Mouse (Mus musculus) liver, embryonic 14.5 days (tissue): Measurements from ENCODE around the gene Pbrm1. TPM values are rescaled to one million over a fixed set of nuclear protein-coding genes. Genes with fewer than 3 reads are reported as not detected.

Experiments used
- ATAC-seq: fragments of 200-750 bp; cut with Nextera tagmentation; 2 replicates; pipeline ENCODE4 v1.8.0; 2017; ENCODE audit warnings: moderate number of reproducible peaks, mild to moderate bottlenecking, moderate library complexity; ENCODE audit not compliant: insufficient read depth
- DNase-seq, 3 experiments: peaks; one replicate each; pipeline ENCODE4 v3.0.0-alpha.2; 2012 to 2013; ENCODE audit warnings: low read depth in 3 of 3, low spot score in 3 of 3
- H3K27ac ChIP-seq: fragments of 300-500 bp; sonication (generic); 2 replicates; pipeline ENCODE4 v1.5.1; 2014; ENCODE audit warnings: moderate library complexity, mild to moderate bottlenecking, control low read depth, inconsistent platforms
- H3K27me3 ChIP-seq: fragments of 300-500 bp; sonication (generic); 2 replicates; pipeline ENCODE4 v1.6.1; 2014; ENCODE audit warnings: mild to moderate bottlenecking, low read length, moderate library complexity; ENCODE audit not compliant: control insufficient read depth, insufficient read depth
- H3K36me3 ChIP-seq: fragments of 300-500 bp; sonication (generic); replicated peaks from 2 replicates; pipeline ENCODE4 v1.6.1; 2014; ENCODE audit warnings: low read depth; ENCODE audit not compliant: control insufficient read depth, insufficient read depth
- H3K4me1 ChIP-seq, 2 experiments: fragments of 200-500 bp in 1 of 2; fragments of 300-500 bp in 1 of 2; sonication (generic) in 1 of 2; replicated peaks; 2 replicates each; pipeline ENCODE4 v1.6.1; 2012 to 2014; ENCODE audit warnings: antibody characterized with exemption in 1 of 2, inconsistent platforms in 1 of 2, low read length in 1 of 2; ENCODE audit not compliant: control insufficient read depth in 2 of 2, insufficient read depth in 2 of 2
- H3K4me2 ChIP-seq: fragments of 300-500 bp; sonication (generic); 2 replicates; pipeline ENCODE4 v1.6.1; 2014; ENCODE audit warnings: low read depth, mild to moderate bottlenecking, control low read depth, moderate library complexity
- H3K4me3 ChIP-seq, 2 experiments: fragments of 200-500 bp in 1 of 2; fragments of 300-500 bp in 1 of 2; sonication (generic) in 1 of 2; 2 replicates each; pipeline ENCODE4 v1.5.1; 2012 to 2014; ENCODE audit warnings: low read depth in 2 of 2, low read length in 2 of 2, mild to moderate bottlenecking in 2 of 2, control low read depth in 1 of 2, inconsistent platforms in 1 of 2, moderate library complexity in 1 of 2; ENCODE audit not compliant: insufficient read depth in 1 of 2
- H3K9ac ChIP-seq: fragments of 300-500 bp; sonication (generic); replicated peaks from 2 replicates; pipeline ENCODE4 v1.6.1; 2014; ENCODE audit warnings: mild to moderate bottlenecking, control low read depth, moderate library complexity
- H3K9me3 ChIP-seq: fragments of 300-500 bp; sonication (generic); 2 replicates; pipeline ENCODE4 v1.6.1; 2016; ENCODE audit warnings: low read length, mixed read lengths; ENCODE audit not compliant: control insufficient read depth
- CTCF ChIP-seq: IDR thresholded peaks from 2 replicates; pipeline ENCODE4 v1.5.1; 2016; ENCODE audit warnings: antibody characterized with exemption, low read depth, control low read depth
- EP300 ChIP-seq: IDR thresholded peaks from 2 replicates; pipeline ENCODE4 v1.6.1; 2016; ENCODE audit warnings: antibody characterized with exemption, low read depth
- WGBS: fragments of 180-500 bp; shearing (Covaris S2); extraction: QIAGEN DNeasy Blood & Tissue Kit; methylation state at CpG from one replicate; pipeline ENCODE4 v1.1.7; 2014; ENCODE audit not compliant: insufficient replicate concordance; 5-methylcytosine and 5-hydroxymethylcytosine counted together
- polyA plus RNA-seq, 2 experiments: library from polyadenylated mRNA; depleted of rRNA in 1 of 2; stranded (reverse) in 1 of 2; unstranded in 1 of 2; fragments of >200 nt; fragmentation: Nextera tagmentation in 1 of 2; extraction: Ambion mirVana in 1 of 2; gene quantifications; 2 replicates each; pipeline versions ENCODE4 v1.2.1 to v1.2.3; 2012 to 2014

Pbrm1 gene
- polyA plus RNA-seq, 2 experiments = 10.3 to 35.3 TPM

DNA sequence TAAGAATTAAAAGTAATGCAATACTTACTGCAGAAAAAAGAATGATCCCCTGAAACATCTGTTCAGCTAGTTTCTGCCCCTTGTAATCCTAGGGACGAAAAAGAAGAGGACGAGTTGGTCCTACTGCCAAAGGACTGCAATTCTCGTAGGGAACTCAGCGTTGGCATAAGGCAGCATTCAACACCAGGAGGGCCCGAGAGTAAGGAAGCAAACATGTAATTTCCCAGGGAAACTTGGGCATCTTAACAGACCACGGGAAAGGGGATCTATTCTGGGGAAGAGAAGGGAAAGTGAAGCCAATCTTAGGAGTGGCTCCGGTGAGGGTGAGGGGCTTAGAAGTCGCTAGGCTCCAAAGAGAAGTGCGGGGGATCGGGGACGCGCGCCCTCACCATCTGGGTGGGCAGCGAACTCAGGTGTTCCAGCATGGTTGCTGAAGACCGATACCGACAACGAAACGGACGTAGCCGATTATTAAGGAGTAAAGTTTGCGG is 18.1 kb upstream of the Pbrm1 start:
- H3K4me3 ChIP-seq = peak overlapping the region; percentile 78 to 80
- peak overlapping the region; percentile 52 for H3K27ac ChIP-seq
- DNase-seq (no peak), ATAC-seq (no peak)
- H3K9ac ChIP-seq = peak overlapping the region; percentile 79
- H3K9me3 ChIP-seq = no peaks in the 10 kb centered on the region
- peak; percentile 41; the same call in 1 of the 2 replicates for TF ChIP-seq CTCF
- TF ChIP-seq EP300 = no peak
- under 1% methylated on average over 21 of the region's 21 CpGs for WGBS
- peaks cover 3% of the 10 kb centered on the region; the same call in 1 of the 2 replicates for H3K36me3 ChIP-seq
- peaks cover 4 to 9% of the 10 kb centered on the region in 2 experiments for H3K4me1 ChIP-seq
- peak overlapping the region; percentile 74 for H3K4me2 ChIP-seq
- no peaks in the 10 kb centered on the region for H3K27me3 ChIP-seq

DNA sequence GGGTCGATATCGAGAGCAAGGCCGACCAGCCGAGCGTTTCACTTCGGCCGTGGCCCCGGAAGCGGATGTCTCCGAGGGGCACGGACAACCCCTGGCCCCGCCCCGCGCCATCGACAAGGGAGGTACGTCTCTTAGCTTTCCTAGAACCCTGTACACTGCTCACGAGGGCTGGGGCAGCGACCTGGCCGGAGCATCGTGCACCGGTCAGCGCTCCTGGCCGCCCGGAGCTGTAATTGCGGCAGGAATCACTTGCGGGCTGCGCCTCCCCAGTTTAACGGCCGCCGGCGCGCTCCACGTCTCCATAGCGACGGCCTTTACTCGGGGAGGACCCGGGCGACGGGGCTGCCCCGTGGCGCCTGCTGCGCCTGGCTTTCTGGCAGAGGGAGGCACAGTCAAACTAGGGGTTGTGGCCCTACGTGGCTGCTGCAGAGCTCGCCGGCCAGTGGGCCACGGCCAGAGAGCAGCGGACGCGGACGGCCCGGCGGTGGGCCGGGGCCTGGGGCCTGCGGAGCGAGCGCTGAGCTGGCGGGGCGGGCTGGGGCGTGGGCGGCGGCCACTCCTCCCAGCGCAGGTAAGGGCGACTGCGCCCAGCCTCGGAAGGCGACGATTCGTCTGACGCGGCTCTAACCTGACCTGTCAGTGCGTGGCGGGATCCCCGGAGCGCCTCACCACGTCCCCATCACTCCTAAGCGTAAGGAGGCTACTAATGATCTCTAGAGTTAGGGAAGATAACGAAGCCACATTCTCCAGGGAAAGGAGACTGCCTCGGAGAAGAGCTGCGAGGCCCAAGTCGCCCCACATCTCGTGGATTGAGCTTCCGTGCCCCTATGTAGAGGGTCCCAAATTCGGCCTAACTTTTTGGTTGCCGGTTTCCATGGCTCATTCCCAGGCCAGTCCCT is 17.4 kb upstream of the Pbrm1 start, which contains the start of the genes Glt8d1 and Spcs1:
Glt8d1 (plus strand) TSS at position 94 of the 899 bp plus-strand sequence.
Spcs1 (minus strand) TSS at position 366 of the 899 bp plus-strand sequence.
- peak within 1 kb of the TSS; percentile 74 for H3K4me2 ChIP-seq
- peak within 1 kb of the TSS; percentile 78 to 80 for H3K4me3 ChIP-seq
- ATAC-seq (peak; percentile 88), DNase-seq (peak; percentile 61 to 71 (median 65))
- TF ChIP-seq EP300 (peak; percentile 19; the same call in 1 of the 2 replicates), CTCF (no peak)
- peak within 1 kb of the TSS; percentile 79 for H3K9ac ChIP-seq
- peaks cover 7 to 10% of the 10 kb centered on the region in 2 experiments for H3K4me1 ChIP-seq
- H3K9me3 ChIP-seq = no peaks in the 10 kb centered on the region
- H3K27ac ChIP-seq = peak within 1 kb of the TSS; percentile 52
- 2% methylated on average over 82 of the region's 84 CpGs for WGBS
- no peaks in the 10 kb centered on the region for H3K27me3 ChIP-seq
- H3K36me3 ChIP-seq = peaks cover 3% of the 10 kb centered on the region; the same call in 1 of the 2 replicates

DNA sequence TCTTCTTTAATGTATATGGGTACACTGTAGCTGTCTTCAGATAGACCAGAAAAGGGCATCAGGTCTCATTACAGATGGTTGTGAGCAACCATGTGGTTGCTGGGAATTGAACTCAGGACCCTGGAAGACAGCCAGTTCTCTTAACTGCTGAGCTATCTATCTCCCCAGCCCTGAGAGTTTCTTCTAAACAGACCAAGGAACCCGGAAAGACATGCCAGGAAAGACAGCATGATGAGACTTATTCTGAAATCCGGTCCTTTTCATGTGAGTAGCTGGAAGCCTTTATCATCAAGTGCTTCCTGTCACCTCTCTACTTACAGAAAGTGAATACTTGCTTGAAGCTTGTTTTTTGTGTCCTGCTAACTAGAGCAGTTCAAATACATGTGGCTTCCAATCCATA is 14.4 kb upstream of the Pbrm1 start:
- no peak overlapping the region for H3K27ac ChIP-seq
- H3K36me3 ChIP-seq = peaks cover 4% of the 10 kb centered on the region; the same call in 1 of the 2 replicates
- DNase-seq (no peak), ATAC-seq (no peak)
- no peaks in the 10 kb centered on the region for H3K9me3 ChIP-seq
- 58% methylated on average over 2 of the region's 2 CpGs for WGBS
- no peak overlapping the region for H3K4me2 ChIP-seq
- H3K4me1 ChIP-seq = peaks cover 13 to 15% of the 10 kb centered on the region in 2 experiments
- no peaks in the 10 kb centered on the region for H3K27me3 ChIP-seq
- no peak overlapping the region for H3K4me3 ChIP-seq
- no peak for TF ChIP-seq CTCF
- TF ChIP-seq EP300 = no peak
- no peak overlapping the region for H3K9ac ChIP-seq

DNA sequence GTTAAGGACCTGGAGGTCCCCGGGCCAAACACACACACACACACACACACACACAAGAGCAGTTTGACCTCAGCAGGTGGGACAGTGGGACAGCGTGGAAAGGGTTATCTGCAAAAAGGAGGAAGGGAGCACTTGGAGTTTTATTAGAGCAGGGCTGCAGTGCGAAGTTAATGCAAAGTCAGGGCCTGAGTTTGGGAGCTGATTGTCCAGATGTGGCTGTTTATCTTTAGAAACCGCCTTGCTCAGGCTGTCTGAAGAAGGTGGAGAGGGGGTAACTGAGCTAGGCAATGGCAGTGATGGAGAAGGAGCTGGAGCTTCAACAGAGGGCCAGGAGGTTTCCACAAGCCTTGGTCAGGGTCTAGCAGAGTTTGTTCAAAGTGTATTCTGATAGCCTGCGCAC is 12.2 kb upstream of the Pbrm1 start:
- ATAC-seq = peak; percentile 72
- H3K27ac ChIP-seq = peak overlapping the region; percentile 36; the same call in 1 of the 2 replicates

DNA sequence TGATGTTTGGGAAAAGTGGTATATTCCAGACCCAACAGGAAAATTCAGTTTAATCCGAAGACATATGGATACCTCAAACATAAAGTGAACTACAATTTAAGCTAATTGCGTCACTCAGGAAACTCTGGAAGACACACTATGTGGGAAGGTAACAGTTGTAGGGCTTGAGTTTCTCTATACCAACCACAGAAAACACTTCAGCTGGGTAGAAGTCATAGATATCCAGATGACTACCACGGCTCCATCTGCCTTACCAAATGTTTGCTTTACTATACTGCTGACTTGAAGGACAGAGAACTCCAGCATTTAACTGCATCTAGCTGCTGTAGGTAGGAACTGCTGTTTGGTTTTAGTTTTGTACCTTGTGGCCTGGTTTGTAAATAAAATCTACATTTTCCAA is 7.3 kb upstream of the Pbrm1 start:
- ATAC-seq (no peak), DNase-seq (no peak)
- Histone ChIP-seq H3K27ac (no peak overlapping the region), H3K4me1 (peaks cover 9 to 12% of the 10 kb centered on the region in 2 experiments), H3K4me2 (no peak overlapping the region), H3K36me3 (peaks cover 66% of the 10 kb centered on the region), H3K4me3 (no peak overlapping the region), H3K9ac (no peak overlapping the region), H3K27me3 (no peaks in the 10 kb centered on the region), H3K9me3 (no peaks in the 10 kb centered on the region)
- TF ChIP-seq EP300 (no peak), CTCF (no peak)
- WGBS = 74% methylated on average over 3 of the region's 3 CpGs

More for the DNA sequence above, 12.2 kb upstream of the Pbrm1 start:
- no peak for DNase-seq
- Histone ChIP-seq H3K27me3 (no peaks in the 10 kb centered on the region), H3K9me3 (no peaks in the 10 kb centered on the region), H3K4me2 (no peak overlapping the region), H3K9ac (no peak overlapping the region), H3K4me3 (no peak overlapping the region), H3K36me3 (peaks cover 18% of the 10 kb centered on the region), H3K4me1 (peaks cover 7 to 15% of the 10 kb centered on the region in 2 experiments)
- TF ChIP-seq EP300 (peak; percentile 51), CTCF (no peak)
- WGBS = 48% methylated on average over 5 of the region's 5 CpGs
